Mouse (Mus musculus) forebrain, embryonic 14.5 days (tissue): Measurements from ENCODE around the gene Shank3. TPM values are rescaled to one million over a fixed set of nuclear protein-coding genes. Genes with fewer than 3 reads are reported as not detected.

ENCODE experiments used
- ATAC-seq: fragments of 200-750 bp; cut with Nextera tagmentation; 2 replicates; pipeline ENCODE4 v1.8.0; 2017; ENCODE audit warnings: mild to moderate bottlenecking, moderate library complexity
- DNase-seq: peaks from one replicate; pipeline ENCODE4 v3.0.0-alpha.2; 2015; ENCODE audit warnings: low spot score
- H3K27ac ChIP-seq: fragments of 300-500 bp; sonication (generic); 2 replicates; pipeline ENCODE4 v1.5.1; 2014; ENCODE audit warnings: low read depth, mild to moderate bottlenecking, control low read depth, low read length, moderate library complexity
- H3K27me3 ChIP-seq: fragments of 300-500 bp; sonication (generic); replicated peaks from 2 replicates; pipeline ENCODE4 v1.6.1; 2014; ENCODE audit warnings: low read length, control low read depth, mixed read lengths; ENCODE audit not compliant: control insufficient read depth, insufficient read depth
- H3K36me3 ChIP-seq: fragments of 300-500 bp; sonication (generic); 2 replicates; pipeline ENCODE4 v1.6.1; 2014; ENCODE audit warnings: low read length, control low read depth; ENCODE audit not compliant: control insufficient read depth, insufficient read depth
- H3K4me1 ChIP-seq: fragments of 300-500 bp; sonication (generic); 2 replicates; pipeline ENCODE4 v1.6.1; 2014; ENCODE audit warnings: antibody characterized with exemption, low read length, control low read depth; ENCODE audit not compliant: control insufficient read depth, insufficient read depth
- H3K4me2 ChIP-seq: fragments of 300-500 bp; sonication (generic); 2 replicates; pipeline ENCODE4 v1.6.1; 2014; ENCODE audit warnings: mild to moderate bottlenecking, control low read depth, low read length
- H3K4me3 ChIP-seq: fragments of 300-500 bp; sonication (generic); 2 replicates; pipeline ENCODE4 v1.5.1; 2014; ENCODE audit warnings: low read depth, low read length, control low read depth
- H3K9ac ChIP-seq: fragments of 300-500 bp; sonication (generic); 2 replicates; pipeline ENCODE4 v1.6.1; 2014; ENCODE audit warnings: mild to moderate bottlenecking, low read length, control low read depth, moderate library complexity
- H3K9me3 ChIP-seq: fragments of 300-500 bp; sonication (generic); replicated peaks from 2 replicates; pipeline ENCODE4 v1.6.1; 2016; ENCODE audit warnings: low read length, control low read depth, mixed read lengths; ENCODE audit not compliant: control insufficient read depth
- WGBS: fragments of 180-500 bp; shearing (Covaris S2); extraction: QIAGEN DNeasy Blood & Tissue Kit; methylation state at CpG from one replicate; pipeline ENCODE4 v1.1.7; 2014; 5-methylcytosine and 5-hydroxymethylcytosine counted together
- polyA plus RNA-seq: library from polyadenylated mRNA; unstranded; fragments of >200 nt; fragmentation: Nextera tagmentation; extraction: Ambion mirVana; gene quantifications from 2 replicates; pipeline ENCODE4 v1.2.1, GENCODE M21; 2014

Gene Shank3
- polyA plus RNA-seq, 1 experiment from 2014 or later, result 4.8 TPM

DNA sequence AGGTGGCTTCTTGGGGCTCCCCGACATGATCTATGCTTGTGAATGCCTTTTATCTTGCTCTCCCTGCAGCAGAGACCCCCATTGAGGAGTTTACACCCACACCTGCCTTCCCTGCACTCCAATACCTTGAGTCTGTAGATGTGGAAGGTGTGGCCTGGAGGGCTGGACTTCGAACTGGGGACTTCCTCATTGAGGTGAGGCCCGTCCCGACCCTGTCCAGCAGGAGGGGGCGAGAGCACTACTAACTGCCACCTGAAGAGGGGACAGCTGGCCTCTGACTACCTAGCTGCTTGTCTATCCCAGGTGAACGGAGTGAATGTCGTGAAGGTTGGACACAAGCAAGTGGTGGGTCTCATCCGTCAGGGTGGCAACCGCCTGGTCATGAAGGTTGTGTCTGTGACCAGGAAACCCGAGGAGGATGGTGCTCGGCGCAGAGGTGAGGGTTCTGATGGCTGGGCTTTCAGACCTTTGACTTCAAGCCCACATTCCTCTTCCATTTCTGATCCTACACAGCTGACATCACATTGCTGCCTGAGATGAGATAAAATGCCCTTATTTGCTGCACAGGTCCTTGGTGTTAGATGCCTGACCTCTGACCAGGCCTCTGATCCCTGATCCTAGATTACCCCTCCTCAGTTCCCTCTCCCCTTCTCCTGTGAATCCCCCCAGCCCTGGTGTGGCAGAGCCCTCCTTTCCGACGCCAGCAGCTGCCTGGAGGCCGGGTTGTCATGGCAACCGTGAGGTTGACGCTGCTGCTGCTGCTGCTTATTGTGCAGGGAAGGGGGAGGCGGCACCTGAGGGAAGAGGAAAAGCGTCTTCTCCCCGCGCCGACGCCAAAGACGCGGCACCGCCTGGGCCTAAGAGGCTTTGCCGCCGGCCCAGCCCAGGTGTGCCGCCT is 32.9 kb downstream of the Shank3 start:
- peak overlapping the region; percentile 73 for H3K9ac ChIP-seq
- H3K27ac ChIP-seq, result peak overlapping the region; percentile 88
- peak overlapping the region; percentile 77 for H3K4me2 ChIP-seq
- 20% methylated on average over 28 of the region's 29 CpGs for WGBS
- peak overlapping the region; percentile 41 for H3K4me3 ChIP-seq
- no peaks in the 10 kb centered on the region for H3K36me3 ChIP-seq
- H3K4me1 ChIP-seq, result peaks cover 20% of the 10 kb centered on the region
- ATAC-seq, result peak; percentile 94
- H3K9me3 ChIP-seq, result no peaks in the 10 kb centered on the region
- no peaks in the 10 kb centered on the region for H3K27me3 ChIP-seq
- peak; percentile 95 for DNase-seq

DNA sequence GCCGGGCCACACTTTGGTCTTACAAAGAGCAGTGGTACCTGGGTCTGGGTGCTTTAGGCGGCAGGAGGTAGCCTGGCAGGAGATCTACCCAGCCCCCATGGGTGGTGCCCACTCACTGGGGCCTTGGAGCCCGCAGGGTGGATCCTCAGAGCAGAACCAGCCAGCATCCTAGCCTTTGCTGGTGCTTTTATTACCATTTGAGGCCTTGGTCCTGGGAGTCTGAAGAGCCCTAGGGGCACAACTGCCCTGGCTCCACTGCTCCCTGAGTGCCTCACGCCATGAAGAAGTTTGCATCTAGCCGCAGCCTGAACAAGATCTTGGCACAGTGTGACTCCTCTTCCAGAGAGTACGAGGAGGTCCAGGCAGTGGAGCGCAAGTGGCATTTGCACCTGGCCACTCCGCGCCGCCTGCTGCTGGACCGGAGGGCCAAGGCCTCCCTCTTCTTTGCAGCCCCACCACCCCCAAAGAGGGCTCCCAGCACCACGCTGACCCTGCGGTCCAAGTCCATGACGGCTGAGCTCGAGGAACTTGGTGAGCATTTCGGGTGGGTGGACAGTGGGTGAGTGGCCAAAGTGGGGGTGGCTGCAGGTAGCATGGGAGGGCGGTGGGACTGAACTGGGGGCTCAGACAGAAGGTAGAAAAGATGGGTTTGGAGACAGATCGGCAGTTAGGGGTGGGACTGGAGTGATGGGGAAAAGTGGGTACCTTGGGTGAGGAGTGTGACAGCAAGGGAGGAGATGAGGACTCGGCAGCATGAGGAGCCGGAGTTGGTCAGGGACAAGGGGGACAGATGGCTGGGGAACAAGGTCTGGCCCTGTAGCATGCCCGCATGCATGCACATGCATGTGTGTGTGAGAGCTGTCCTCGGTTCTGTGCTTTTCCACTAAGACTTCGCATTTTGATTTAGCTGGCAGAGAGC is 33.8 kb downstream of the Shank3 start:
- 64% methylated on average over 23 of the region's 23 CpGs for WGBS
- Histone ChIP-seq H3K36me3 (no peaks in the 10 kb centered on the region), H3K4me3 (peak overlapping the region; percentile 41), H3K4me2 (peak overlapping the region; percentile 77), H3K27me3 (no peaks in the 10 kb centered on the region), H3K9me3 (no peaks in the 10 kb centered on the region), H3K4me1 (peaks cover 20% of the 10 kb centered on the region), H3K9ac (peak overlapping the region; percentile 73), H3K27ac (peak overlapping the region; percentile 88)
- ATAC-seq (peak; percentile 56), DNase-seq (no peak)

DNA sequence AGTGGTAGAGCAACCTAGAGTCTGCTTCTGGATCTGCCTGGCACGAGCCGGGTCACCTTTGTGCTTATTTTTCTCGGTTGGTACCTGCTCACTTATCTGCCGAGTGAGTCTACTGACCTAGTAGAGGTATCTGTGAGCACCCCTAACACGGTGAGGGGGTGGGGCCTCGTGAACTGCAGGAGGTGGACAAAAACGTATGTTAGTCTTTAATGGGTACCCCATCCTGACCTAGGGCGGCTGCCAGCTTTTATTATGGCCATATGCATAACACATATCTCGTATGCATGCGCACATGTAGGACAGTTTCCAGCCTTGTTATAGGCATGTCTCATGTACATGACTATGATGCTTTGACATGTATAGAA is 34.4 kb downstream of the Shank3 start:
- Histone ChIP-seq H3K9ac (peak overlapping the region; percentile 73), H3K9me3 (no peaks in the 10 kb centered on the region), H3K4me1 (peaks cover 20% of the 10 kb centered on the region), H3K27ac (no peak overlapping the region), H3K4me3 (peak overlapping the region; percentile 41), H3K36me3 (no peaks in the 10 kb centered on the region), H3K27me3 (no peaks in the 10 kb centered on the region), H3K4me2 (peak overlapping the region; percentile 77)
- WGBS, result 87% methylated on average over 10 of the region's 10 CpGs
- ATAC-seq, result no peak
- DNase-seq, result no peak

DNA sequence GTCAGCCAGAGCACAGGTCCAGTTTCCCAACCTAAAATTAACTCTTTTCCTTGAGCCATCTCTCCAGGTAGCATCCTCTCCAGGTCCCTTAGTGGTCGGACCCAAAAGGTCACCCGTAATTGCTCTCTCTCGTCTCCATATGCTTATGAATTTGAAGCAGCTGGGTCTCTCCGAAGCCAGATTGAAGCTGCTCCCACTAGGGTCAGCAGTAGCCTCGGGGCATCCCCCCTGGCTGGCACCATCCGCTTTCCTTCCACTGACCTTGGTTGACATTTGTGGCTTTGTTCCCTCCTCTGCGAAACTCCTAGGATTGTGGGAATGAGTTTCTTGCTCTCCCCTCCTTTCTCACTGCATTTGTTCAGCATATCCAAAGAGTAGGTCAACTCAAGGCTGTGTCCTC is 44.7 kb downstream of the Shank3 start:
- peaks cover 12% of the 10 kb centered on the region; the same call in 1 of the 2 replicates for H3K4me1 ChIP-seq

DNA sequence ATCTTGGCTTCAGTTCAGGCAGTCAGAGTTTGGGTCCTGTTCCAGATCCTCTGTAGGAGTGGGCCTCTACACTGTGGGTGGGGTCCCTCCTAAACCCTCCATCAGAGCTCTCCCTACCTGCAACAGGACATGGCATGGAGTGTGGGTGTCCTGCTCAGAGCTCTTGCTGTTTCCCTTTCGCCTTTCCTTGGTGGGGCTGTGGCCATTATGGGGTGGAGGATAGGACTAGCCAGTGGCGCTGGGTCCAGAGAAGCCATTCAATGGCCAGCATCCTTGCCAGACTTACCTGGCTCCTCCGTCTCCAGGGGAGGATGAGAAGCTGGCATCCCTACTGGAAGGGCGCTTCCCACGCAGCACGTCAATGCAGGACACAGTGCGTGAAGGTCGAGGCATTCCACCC is 47.9 kb downstream of the Shank3 start:
- no peak for ATAC-seq
- Histone ChIP-seq H3K27me3 (no peaks in the 10 kb centered on the region), H3K9me3 (no peaks in the 10 kb centered on the region), H3K4me1 (peaks cover 13% of the 10 kb centered on the region; the same call in 1 of the 2 replicates), H3K4me2 (peak overlapping the region; percentile 47), H3K36me3 (peaks cover 18% of the 10 kb centered on the region; the same call in 1 of the 2 replicates), H3K27ac (no peak overlapping the region), H3K9ac (no peak overlapping the region), H3K4me3 (peak overlapping the region; percentile 27; the same call in 1 of the 2 replicates)
- WGBS, result 57% methylated on average over 8 of the region's 8 CpGs
- no peak for DNase-seq

More for the DNA sequence above, 44.7 kb downstream of the Shank3 start:
- 90% methylated on average over 7 of the region's 7 CpGs for WGBS
- Histone ChIP-seq H3K4me2 (no peak overlapping the region), H3K36me3 (0 out of 2 replicates have a peak, but pooled peaks cover 11% of the 10 kb centered on the region), H3K4me3 (no peak overlapping the region), H3K27me3 (no peaks in the 10 kb centered on the region), H3K9me3 (no peaks in the 10 kb centered on the region), H3K9ac (no peak overlapping the region), H3K27ac (no peak overlapping the region)
- ATAC-seq, result no peak
- DNase-seq, result no peak

DNA sequence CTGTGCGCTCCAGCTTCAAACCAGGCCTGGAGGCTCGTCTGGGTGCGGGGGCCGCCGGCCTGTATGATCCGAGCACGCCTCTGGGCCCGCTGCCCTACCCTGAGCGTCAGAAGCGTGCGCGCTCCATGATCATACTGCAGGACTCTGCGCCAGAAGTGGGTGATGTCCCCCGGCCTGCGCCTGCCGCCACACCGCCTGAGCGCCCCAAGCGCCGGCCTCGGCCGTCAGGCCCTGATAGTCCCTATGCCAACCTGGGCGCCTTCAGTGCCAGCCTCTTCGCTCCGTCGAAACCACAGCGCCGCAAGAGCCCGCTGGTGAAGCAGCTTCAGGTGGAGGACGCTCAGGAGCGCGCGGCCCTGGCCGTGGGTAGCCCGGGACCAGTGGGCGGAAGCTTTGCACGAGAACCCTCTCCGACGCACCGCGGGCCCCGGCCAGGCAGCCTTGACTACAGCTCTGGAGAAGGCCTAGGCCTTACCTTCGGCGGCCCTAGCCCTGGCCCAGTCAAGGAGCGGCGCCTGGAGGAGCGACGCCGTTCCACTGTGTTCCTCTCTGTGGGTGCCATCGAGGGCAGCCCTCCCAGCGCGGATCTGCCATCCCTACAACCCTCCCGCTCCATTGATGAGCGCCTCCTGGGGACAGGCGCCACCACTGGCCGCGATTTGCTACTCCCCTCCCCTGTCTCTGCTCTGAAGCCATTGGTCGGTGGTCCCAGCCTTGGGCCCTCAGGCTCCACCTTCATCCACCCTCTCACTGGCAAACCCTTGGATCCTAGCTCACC is 48.6 kb downstream of the Shank3 start:
- peak overlapping the region; percentile 47 for H3K4me2 ChIP-seq
- peak; percentile 82 for ATAC-seq

DNA sequence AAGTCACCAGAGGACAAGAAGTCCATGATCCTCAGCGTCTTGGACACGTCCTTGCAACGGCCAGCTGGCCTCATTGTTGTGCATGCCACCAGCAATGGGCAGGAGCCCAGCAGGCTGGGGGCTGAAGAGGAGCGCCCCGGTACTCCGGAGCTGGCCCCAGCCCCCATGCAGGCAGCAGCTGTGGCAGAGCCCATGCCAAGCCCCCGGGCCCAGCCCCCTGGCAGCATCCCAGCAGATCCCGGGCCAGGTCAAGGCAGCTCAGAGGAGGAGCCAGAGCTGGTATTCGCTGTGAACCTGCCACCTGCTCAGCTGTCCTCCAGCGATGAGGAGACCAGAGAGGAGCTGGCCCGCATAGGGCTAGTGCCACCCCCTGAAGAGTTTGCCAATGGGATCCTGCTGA is 49.4 kb downstream of the Shank3 start:
- peak; percentile 57 for ATAC-seq

More for the DNA sequence above, 48.6 kb downstream of the Shank3 start:
- 8% methylated on average over 55 of the region's 58 CpGs for WGBS
- Histone ChIP-seq H3K4me3 (peak overlapping the region; percentile 27), H3K9me3 (no peaks in the 10 kb centered on the region), H3K4me1 (peaks cover 13% of the 10 kb centered on the region; the same call in 1 of the 2 replicates), H3K27me3 (no peaks in the 10 kb centered on the region), H3K9ac (peak overlapping the region; percentile 50), H3K36me3 (peaks cover 21% of the 10 kb centered on the region; the same call in 1 of the 2 replicates), H3K27ac (0 out of 2 replicates have a peak overlapping the region, but pooled peaks have one; percentile 21)
- DNase-seq, result peak; percentile 60

DNA sequence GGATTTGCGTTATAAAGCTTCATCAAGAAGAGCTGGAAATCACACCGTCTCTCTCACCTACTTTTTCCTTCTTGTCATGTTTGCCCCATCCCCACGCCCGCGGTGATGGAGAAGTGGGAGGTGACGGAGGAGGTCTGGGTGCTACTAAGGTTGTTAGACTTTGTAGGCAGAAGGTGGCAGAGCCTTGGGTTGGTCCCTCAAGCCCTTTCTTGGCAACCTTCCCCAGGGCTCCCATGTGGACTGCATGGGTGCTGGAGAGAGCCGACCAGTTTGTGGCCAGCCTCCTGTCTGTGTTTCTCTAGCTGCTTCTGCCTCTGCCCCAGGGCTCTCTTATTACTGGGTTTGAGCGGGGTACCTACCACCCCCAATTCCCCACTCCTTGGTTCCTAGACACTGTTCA is 51.1 kb downstream of the Shank3 start:
- Histone ChIP-seq H3K36me3 (peaks cover 17% of the 10 kb centered on the region; the same call in 1 of the 2 replicates), H3K9me3 (no peaks in the 10 kb centered on the region), H3K4me2 (no peak overlapping the region), H3K27me3 (no peaks in the 10 kb centered on the region), H3K9ac (no peak overlapping the region), H3K27ac (no peak overlapping the region), H3K4me1 (peaks cover 13% of the 10 kb centered on the region; the same call in 1 of the 2 replicates), H3K4me3 (no peak overlapping the region)
- DNase-seq (no peak), ATAC-seq (no peak)
- 91% methylated on average over 8 of the region's 8 CpGs for WGBS

More for the DNA sequence above, 49.4 kb downstream of the Shank3 start:
- Histone ChIP-seq H3K4me3 (peak overlapping the region; percentile 27; the same call in 1 of the 2 replicates), H3K4me2 (peak overlapping the region; percentile 47), H3K4me1 (peaks cover 13% of the 10 kb centered on the region; the same call in 1 of the 2 replicates), H3K9ac (peak overlapping the region; percentile 50; the same call in 1 of the 2 replicates), H3K27ac (no peak overlapping the region), H3K27me3 (no peaks in the 10 kb centered on the region), H3K9me3 (no peaks in the 10 kb centered on the region), H3K36me3 (peaks cover 17% of the 10 kb centered on the region; the same call in 1 of the 2 replicates)
- 21% methylated on average over 11 of the region's 11 CpGs for WGBS
- peak; percentile 60 for DNase-seq
